Mouse (Mus musculus): Measurements from ENCODE around the gene Exoc3l2. TPM values are rescaled to one million over a fixed set of nuclear protein-coding genes. Genes with fewer than 3 reads are reported as not detected.

Gene Exoc3l2
- total RNA-seq (2022): under 1 TPM; 0.08 to 0.41 (median 0.38) TPM

DNA sequence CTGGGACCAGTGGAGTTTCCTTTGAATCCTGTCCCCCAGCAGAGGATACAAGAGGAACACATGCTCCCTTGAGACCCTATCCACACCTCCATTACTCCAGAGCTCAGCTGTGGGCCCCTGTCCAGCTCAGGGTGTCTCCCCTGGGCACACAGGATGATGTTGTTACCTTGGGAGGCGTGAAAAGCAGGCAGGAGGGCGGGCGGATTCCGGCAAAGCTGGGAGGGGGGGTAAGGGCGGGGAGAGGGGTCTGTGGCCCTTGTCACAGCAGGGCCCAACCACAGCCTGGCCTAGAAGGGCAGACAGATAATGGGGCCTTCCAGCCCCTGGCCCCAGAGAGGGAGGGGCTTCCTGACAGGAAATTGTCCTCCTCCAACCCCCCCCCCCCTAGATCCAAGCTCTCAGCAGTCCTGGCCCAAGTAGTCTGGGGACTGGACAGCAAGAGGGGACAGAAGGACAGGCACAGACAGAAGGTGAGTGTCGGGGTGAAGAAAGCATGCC is at the start of gene Exoc3l2:
TSS of gene Exoc3l2 (plus strand) at position 448 of the 498 bp plus-strand sequence.
- no peak for DNase-seq (ENCODE audit: low spot score in 2 of 2)

DNA sequence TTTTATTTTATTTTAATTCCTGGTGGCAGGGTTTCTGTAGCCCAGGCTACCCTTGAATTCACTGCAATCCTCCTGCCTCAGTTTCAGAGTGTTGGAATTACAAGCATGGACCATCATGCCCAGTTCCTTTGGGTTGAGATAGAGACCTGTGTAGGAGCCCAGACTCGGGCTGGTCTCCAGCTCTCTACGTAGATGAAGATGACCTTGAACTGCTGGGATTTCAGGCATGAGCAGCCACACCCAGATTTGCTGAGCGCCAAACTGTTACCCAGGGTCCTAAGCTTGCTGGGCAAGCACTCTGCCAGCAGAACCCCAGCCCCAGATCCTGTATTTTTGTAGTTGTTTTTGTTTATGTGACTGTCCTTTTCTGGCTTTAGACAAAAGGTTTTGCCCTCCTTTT is 49.6 kb upstream of the Exoc3l2 start:
- no peak for DNase-seq (ENCODE audit: low spot score in 2 of 2)

DNA sequence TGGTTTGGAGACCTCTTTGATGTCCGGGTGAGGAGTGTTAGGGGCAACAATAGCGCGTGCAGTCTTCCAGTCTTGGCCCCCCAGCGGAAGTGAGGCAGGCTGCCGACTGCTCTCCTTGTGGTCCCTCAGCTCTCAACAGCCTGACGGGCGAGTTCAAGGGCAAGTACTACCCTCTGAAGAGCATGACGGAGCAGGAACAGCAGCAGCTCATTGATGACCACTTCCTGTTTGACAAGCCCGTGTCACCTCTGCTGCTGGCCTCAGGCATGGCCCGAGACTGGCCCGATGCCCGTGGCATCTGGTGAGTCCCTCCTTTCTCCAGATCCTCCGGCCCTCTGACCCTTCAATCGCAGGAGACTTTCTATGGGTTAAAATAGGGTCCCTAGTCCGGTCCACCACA is 46.5 kb upstream of the Exoc3l2 start:
- no peak for DNase-seq (ENCODE audit: low spot score in 2 of 2)

DNA sequence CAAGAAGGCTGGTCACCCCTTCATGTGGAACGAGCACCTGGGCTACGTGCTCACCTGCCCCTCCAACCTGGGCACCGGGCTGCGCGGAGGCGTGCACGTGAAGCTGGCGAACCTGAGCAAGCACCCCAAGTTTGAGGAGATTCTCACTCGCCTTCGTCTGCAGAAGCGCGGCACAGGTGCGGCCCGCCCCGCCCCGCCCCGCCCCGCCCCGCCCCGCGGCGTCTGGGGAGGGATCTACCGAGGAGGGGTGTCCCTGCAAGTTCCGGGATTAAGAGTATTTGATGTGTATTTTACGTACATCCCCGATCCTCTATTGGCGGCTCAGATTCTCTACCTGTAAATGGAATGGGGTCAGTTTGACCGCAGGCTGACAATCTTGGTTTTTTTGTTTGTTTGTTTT is 43.0 kb upstream of the Exoc3l2 start:
- no peak for DNase-seq (ENCODE audit: low spot score in 2 of 2)

DNA sequence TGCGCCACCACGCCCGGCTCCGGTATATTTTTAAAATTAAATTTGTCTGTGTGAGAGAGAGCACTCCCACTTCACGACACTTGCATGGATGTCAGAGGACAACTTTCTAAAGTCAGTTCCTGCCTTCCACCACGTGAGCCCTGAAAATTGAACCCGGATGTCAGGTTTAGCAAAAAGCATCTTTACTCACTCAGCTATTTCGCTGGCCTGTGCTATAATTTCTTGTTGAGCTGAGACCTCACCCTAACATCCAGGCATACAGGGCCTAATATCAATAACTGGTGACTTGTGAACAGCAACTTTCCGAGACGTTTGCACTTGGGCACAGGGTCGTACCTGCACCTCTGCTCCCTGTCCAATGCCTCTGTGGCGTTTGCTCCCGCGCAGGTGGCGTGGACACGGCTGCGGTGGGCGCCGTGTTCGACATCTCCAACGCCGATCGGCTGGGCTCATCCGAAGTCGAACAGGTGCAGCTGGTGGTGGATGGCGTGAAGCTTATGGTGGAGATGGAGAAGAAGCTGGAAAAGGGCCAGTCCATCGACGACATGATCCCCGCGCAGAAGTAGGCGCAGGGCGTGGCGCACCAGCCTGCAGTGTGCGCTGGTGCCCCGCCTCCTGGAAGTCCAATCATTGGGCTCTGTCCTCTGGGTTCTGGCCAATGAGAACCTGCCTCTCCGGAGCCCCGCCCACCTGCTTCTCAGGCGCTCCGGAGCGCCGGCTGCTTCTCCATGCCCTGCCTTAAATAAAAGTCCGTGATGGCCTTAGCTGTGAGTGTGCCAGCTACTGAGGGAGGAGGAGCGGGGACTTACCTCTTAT is 42.1 kb upstream of the Exoc3l2 start:
- peak; percentile 84 for DNase-seq (ENCODE audit: low spot score in 2 of 2)

DNA sequence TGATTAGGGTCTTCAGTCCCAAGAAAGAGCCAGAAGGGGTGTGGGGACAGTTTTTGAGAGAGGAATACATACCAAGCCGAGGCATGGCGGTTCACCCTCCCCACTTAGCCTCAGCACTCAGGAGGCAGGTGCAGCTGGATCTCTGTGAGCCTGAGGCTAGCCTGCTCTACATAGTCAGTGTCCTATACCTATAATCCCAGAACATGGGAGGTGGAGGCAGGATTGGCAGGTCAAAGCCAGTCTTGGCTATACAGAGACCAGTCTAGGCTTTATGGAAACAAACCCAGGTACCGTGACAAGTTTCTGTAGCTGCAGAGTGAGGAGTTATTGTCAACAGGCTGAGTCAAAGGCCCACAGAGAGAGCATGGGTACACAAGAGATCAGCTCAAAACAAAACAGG is 40.0 kb upstream of the Exoc3l2 start:
- no peak for DNase-seq (ENCODE audit: low spot score in 2 of 2)

DNA sequence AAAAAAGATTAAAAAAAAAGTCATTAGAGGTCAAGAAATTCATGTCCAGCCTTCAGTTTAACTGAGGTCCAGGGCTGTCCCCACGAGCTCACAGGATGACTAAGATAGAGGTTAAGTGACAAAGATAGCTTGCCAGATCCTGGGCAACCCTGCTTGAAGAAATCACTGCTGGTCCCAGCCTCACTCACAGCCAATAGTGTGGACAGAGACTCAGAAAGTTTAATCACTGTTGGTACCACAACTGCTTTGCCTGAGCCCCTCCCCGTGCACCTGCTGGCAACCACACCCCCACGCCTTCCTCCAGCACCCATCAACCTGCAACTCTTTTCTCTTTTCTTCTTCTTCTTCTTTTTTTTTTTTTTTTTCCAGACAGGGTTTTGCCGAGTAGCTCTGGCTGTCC is 39.1 kb upstream of the Exoc3l2 start:
- DNase-seq (ENCODE audit: low spot score in 2 of 2): no peak

DNA sequence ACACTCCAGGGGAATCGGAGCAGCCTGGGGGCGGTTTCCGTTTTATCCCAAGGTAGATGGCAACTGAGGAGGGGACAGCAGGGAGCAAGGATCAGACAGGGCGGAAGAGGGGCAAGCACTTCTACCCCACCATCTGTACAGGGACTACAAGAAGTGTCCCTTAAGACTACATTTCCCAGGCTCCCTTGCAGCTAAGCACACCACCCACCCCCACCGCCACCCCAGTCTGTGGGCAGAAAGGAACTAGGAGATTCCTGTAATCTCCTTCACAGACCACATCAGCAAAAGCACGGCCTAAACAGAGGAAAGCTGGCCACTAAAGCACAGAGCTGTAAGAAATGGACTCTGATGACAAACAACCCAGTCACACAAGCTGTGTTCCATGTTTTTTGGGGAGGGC is 36.8 kb upstream of the Exoc3l2 start:
- DNase-seq (ENCODE audit: low spot score in 2 of 2): no peak

DNA sequence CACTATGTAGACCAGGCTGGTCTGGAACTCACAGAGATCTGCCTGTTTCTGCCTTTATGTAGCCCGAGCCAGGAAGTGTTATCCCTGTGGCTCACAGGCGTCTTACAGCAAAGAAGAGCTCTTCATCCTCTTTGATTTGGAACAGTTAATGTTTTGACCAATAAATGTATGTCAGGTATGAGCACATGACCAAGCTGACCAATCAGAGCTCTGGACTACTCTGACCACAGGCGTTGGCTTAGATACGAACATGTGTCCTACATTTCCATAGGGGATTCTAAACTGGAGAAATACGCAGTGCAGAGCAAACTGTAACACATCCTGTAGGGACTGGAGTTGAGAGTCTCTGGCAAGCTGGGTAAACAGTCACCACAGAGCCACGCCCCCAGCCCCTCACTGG is 36.2 kb upstream of the Exoc3l2 start:
- no peak for DNase-seq (ENCODE audit: low spot score in 2 of 2)

DNA sequence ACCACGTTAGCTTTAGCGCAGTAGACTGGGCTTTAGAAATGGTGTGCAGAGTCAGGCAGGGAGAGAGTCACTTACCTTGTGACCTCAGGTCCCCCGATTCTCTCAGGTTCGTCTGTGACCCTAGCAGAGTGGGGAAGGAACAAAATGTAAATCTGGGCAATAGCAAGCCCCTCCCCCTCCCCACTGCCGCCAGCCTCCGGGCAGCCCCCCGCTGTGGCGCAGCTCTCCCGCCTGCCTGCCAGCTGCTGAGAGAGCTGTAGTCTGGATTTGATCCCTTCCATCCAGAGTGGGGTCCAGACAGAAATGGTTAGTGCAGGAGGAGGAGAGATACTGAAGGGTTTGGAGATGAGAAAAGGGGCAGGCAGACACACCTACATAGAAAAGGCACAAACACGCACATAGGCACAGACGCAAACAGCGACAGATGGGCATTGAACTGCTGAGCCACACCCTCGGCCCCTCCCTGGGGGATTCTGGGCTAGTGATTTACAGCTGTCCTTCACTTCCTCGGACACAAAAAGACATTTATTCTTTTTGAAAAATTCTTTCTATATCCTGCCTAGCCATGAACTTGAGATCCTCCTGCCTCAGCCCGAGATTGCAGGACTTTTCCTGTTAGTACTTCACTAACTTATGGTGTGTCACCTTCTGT is 35.0 kb upstream of the Exoc3l2 start:
- DNase-seq (ENCODE audit: low spot score in 2 of 2): no peak

DNA sequence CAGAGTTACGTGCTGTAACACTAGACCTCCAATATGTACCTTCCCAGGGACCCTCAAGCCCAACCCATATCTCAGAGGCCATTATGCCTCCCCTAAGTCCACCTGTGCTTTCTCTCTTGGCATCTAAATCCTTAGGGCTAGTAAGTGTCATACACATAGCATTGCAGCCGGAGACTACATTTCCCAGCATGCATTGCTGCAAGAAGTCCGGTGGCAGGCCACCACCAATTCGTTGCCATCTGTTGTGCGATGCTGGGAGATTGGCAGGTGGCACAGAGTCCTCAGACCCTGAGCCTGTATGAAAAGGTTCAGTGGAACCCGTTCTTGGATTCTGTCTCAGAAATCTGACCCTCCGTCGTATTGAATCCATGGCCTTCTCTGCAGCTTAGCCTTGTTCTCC is 33.4 kb upstream of the Exoc3l2 start:
- DNase-seq (ENCODE audit: low spot score in 2 of 2): no peak

DNA sequence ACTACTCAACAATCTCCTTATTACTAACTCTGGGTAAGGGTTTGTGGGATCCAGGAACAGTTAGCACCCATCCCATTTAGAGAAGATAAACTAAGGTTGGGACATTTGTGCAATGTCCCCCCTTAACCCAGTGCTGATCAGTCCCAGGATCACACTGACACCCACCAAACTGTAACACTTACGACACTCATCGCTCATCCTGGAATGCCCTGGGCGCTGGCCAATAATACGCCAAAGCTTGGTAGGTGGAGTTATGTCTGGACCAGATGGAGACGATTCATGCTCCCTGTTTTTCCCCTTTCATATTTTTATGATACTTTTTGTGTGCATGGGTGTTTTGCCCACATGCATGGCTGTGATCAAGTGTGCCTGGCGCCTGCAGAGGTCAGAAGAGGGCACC is 32.7 kb upstream of the Exoc3l2 start:
- no peak for DNase-seq (ENCODE audit: low spot score in 2 of 2)

DNA sequence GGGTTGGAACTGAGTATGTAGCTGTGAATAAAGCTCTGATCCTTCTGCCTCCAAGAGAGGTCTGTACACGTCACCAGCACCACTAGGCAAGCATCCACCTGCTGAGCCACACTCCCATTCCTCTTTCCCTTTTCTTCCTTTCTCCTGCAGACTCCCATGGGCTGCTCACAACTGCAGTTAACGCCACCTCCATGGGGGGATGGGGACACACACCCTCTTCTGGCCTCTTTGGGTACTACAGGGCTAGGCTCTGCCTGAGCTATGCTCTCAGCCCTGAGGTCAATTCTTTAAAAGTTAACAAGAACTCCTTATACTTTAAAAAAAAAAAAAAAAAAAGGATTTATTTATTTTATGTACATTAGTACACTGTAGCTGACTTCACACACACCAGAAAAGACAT is 30.7 kb upstream of the Exoc3l2 start:
- no peak for DNase-seq (ENCODE audit: low spot score in 2 of 2)

DNA sequence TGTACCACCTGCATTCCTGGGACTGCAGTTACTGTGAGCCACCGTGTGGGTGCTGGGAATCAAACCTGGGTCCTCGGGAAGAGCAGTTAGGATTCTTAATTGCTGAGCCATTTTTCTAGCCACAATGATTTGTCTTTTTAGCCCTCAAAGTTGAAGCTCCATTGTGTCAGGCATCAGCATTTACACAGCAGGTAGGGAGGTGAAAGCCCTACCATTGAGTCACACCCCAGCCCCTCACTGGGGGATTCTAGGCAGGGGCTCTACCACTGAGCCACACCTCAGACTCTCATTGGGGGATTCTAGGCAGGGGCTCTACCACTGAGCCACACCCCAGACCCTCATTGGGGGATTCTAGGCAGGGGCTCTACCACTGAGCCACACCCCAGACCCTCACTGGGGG is 26.9 kb upstream of the Exoc3l2 start:
- no peak for DNase-seq (ENCODE audit: low spot score in 2 of 2)

DNA sequence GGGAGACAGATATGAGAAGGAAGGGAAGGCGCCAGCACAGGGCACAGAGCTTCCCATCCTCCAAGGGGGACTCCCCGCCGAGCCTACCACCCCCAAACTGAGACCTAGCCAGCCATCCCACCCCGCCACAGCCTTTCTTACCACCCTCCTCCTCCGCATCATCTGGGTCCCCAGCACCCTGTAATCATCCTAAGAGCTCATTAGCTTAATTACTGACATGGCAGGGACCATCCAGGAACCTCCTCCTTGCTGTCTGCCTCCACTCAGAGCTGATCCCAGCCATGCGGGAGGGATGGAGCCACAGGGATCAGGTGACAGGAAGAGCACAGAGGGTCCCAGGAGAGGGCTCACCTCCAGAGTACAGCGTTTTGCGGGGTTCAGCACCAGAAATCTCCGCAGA is 26.1 kb upstream of the Exoc3l2 start:
- DNase-seq (ENCODE audit: low spot score in 2 of 2): peak; percentile 57 to 71

DNA sequence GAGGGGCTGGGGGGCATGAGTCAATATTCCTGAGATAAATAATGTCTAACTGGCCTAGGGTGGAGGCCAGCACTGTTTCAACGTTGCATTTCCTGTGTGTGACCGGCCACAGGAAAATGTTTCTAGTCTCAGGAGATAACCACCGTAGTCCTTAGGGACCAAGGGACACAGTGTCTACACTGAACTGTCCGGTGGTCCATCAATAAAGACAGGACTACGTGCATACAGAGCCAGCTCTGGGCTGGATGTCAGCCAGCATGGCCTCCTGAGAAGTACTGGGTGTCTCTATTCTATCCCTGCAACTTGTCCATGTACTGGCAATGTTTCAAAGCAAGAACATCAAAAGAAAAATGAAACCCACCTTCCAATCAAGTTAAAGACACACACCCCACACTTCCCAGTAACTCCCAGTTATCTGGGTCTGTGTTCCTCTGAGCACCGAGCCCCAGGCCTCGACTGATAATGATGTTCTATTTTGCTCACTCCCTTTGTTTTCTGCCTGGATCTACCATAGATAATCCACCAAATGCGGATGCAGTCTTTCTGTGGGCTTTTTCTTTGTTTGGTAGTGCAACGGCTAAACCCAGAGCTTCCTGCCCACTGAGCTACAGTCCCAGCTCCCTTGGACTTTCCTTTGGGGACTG is 21.6 kb upstream of the Exoc3l2 start:
- no peak for DNase-seq (ENCODE audit: low spot score in 2 of 2)

DNA sequence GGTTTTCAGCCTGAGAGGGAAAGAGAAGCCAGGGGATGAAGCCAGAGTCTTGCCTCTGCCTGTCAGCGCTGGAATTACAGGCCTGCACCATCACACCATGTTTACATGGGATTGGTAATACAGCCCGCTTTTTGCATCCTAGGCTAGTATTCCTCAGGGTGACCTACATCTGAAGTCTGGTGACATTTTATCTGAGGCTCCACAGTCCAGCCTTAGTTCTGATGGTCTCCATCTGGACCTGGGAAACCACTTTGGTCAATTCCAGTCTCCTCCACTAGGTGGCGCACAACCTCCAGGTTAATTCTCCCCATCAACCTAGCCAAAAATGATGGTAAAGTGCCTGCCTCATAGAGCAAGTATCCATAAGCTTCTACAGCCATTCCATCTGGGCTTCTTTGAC is 19.8 kb upstream of the Exoc3l2 start:
- peak in 1 of 2 experiments; percentile 90 for DNase-seq (ENCODE audit: low spot score in 2 of 2)

DNA sequence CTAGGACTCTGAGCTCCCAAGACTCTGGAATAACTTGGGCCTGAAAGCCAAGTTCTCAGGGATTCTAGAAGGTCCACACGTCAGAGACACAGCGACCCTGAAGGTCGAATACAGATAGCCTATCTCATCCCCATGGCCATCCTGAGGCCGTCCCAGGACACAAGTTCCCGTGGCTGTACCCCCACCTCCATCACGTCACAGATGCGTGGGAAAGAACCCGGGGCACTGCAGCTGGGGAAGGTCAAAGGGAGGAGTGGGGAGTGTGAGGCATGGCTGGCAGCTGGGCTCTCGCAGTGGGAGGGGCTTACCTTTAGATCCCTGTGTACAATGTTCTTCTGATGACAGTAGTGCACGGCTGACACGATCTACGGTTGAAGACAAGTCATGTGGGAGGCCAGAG is 18.3 kb upstream of the Exoc3l2 start:
- no peak for DNase-seq (ENCODE audit: low spot score in 2 of 2)

DNA sequence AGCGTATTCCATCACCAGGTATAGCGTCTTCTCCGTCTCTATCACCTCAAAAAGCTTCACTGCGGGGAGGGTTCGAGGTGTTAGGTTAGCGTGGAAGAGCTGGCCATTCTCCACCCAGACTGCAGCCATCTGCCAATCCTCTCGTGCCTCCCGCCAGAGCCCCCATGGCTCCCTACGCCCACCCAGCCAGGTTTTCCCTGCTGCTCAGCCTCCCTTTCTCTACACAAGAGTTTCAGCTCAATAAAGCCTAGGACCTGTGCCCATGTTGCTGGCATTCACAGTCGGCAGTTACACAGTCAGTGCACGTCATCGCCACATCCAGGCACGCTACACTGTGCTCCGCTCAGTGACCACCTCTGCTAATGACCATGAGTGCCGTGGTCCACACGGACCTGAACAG is 15.4 kb upstream of the Exoc3l2 start:
- DNase-seq (ENCODE audit: low spot score in 2 of 2): peak in 1 of 2 experiments; percentile 22

DNA sequence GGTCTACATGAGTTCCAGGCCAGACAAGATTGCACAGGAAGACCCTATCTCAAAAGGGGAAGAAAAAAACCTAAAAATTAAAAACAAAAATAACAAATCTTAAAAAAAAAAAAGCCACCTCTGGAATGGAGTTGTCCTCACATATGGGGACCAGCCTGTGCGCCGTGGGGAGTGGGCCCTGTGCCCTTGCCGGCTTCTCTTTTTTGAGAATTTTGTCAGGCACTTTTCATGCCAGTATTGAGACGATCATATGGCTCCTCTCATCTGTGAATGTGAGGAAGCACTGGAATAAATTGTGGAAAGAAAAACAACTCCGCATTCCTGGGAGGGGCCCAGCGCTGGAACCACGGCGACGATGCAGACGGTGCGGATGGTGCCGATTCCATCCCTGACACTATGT is 14.0 kb upstream of the Exoc3l2 start:
- DNase-seq (ENCODE audit: low spot score in 2 of 2): no peak

DNA sequence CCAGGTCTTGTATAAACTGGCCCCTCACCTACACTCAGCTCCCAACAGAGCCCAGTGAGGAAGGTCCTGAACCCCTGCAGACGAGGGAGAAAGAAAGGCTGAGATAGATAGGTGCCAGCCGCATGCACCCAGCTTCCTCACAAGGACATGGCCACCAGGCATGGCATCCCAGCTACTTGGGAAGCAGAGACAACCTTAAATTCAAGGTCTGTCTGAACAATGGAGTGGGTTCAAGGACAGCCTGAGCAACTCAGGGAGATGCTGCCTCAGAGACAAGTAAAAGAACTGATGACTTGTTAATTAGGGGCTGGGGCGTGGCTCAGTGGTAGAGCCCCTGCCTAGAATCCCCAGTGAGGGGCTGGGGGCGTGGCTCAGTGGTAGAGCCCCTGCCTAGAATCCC is 7.9 kb upstream of the Exoc3l2 start:
- no peak for DNase-seq (ENCODE audit: low spot score in 2 of 2)

DNA sequence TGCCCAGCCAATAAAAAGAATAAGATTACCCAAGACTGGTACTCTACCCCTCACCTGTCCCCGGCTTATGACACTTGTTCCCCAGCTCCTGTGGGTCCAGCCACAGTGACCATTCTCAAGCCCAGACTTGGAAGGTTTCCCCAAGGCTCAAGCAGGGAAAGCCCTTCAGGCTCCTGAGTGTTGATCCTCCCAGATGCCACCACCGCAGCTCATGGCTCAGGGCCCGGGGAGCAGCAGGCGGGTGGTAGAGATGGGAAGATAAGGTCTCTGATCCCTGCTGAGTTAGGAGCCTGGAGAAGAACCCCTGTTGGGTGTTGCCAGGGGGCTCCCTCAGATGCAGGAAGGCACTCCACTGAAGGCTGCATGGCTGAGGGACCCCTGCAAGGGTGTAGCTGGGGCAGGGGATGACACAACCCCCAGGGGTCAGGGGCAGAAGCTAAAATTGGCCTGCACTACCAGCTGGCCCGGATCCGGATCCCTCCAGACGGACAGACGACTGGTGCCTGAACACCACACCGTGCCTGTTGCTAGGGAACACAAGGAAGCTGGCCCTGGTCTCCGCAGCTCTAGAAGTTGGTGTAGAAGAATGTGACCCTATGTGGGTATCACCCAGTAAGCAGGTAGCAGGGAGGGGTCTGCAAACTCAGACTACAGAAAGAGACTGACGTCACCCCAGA is 7.2 kb upstream of the Exoc3l2 start:
- DNase-seq (ENCODE audit: low spot score in 2 of 2): no peak
